Comparison of ENCODE assay signal across 17 mouse cellular contexts in the genomic region with DNA sequence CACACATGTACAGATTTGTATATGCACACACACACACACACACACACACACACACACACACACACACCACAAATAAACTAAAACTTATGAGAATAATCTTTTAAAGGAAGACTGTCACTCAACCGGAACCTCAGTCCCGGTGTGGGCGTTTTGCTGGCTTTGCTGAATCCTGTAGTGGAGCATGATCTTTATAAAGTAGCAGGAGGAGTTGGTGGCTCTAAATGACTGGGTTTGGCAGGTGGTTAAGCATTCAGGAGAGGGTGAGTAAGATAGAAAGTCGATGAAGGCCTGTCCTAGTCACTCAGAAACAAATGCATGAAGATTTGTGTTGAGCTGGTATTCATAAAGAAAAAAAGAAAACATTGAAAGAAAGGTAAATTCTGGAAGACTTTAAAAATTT.
"Had no signal": no experiment of that assay in that cellular context is flagged by ENCODE, and none has a peak within 500 bp of the region (broad histone marks: within the 10 kb centered on the region; RNA-seq: fewer than 3 reads in every experiment).

No protein-coding gene starts in this region.

- H3K4me3 ChIP-seq: midbrain, embryonic 10.5 days; midbrain, embryonic 12.5 days; myocyte; neural tube, embryonic 13.5 days; neural tube, embryonic 15.5 days had no signal

- H3K36me3 ChIP-seq: midbrain, embryonic 10.5 days; midbrain, embryonic 12.5 days; neural tube, embryonic 13.5 days; neural tube, embryonic 15.5 days had no signal

- H3K4me2 ChIP-seq: lung, embryonic 14.5 days; midbrain, embryonic 12.5 days; neural tube, embryonic 13.5 days; neural tube, embryonic 15.5 days had no signal

- H3K27ac ChIP-seq: midbrain, embryonic 10.5 days; midbrain, embryonic 12.5 days; neural tube, embryonic 13.5 days; neural tube, embryonic 15.5 days had no signal

- ATAC-seq: midbrain, embryonic 16.5 days had no signal

- H3K27me3 ChIP-seq: midbrain, embryonic 12.5 days; neural tube, embryonic 13.5 days; neural tube, embryonic 15.5 days had no signal

- H3K4me1 ChIP-seq: midbrain, embryonic 10.5 days; midbrain, embryonic 12.5 days; neural tube, embryonic 13.5 days; neural tube, embryonic 15.5 days had no signal

- DNase-seq: lung, adult 18-20 months; lung, embryonic 14.5 days; lung, postnatal 10 days; lung, postnatal 4 days; midbrain, embryonic 14.5 days; retina, postnatal 1 day; right cerebral cortex, postnatal 4 days; spleen, adult 18-20 months; thymus, adult 18-20 months; thymus, postnatal 14 days; thymus, postnatal 36 days had no signal

- H3K9me3 ChIP-seq: midbrain, embryonic 10.5 days; midbrain, embryonic 12.5 days; neural tube, embryonic 13.5 days; neural tube, embryonic 15.5 days had no signal

- H3K9ac ChIP-seq: lung, embryonic 14.5 days; midbrain, embryonic 12.5 days; neural tube, embryonic 13.5 days; neural tube, embryonic 15.5 days had no signal
